Comparison of ENCODE assay signal across 8 mouse cellular contexts in genomic region chr5:109844753-109845186, GRCm38 (mm10).
DNase-seq lines count a peak whose midpoint lies in the region; ATAC-seq lines count a peak whose summit lies in the region.

No protein-coding gene starts in this region.

- no peak overlapping the region; the same call in 1 of the 2 replicates for H3K27ac ChIP-seq in limb, embryonic 12.5 days
- no peak overlapping the region for H3K27ac ChIP-seq in midbrain, embryonic 12.5 days (replicated peaks)

- peak; percentile 28 to 43 for DNase-seq in urinary bladder, adult 18-20 months (ENCODE audit: low spot score in 2 of 2)
- no peak for DNase-seq in urinary bladder, postnatal 10 days (ENCODE audit: low spot score)
- peak; percentile 44 to 66 for DNase-seq in spleen, postnatal 4 days (ENCODE audit: low spot score in 2 of 2)
- DNase-seq in gastrocnemius, postnatal 25 days, result no peak

- H3K4me1 ChIP-seq in limb, embryonic 12.5 days (replicated peaks), result no peaks in the 10 kb centered on the region
- no peaks in the 10 kb centered on the region for H3K4me1 ChIP-seq in midbrain, embryonic 12.5 days

- H3K4me2 ChIP-seq in limb, embryonic 12.5 days, result peak overlapping the region; percentile 59
- H3K4me2 ChIP-seq in midbrain, embryonic 12.5 days (replicated peaks), result peak overlapping the region; percentile 50

- no peaks in the 10 kb centered on the region for H3K27me3 ChIP-seq in limb, embryonic 12.5 days
- no peaks in the 10 kb centered on the region for H3K27me3 ChIP-seq in midbrain, embryonic 12.5 days

- H3K4me3 ChIP-seq in limb, embryonic 12.5 days (replicated peaks), result peak overlapping the region; percentile 51
- peak overlapping the region; percentile 41 for H3K4me3 ChIP-seq in midbrain, embryonic 12.5 days

- H3K9ac ChIP-seq in limb, embryonic 12.5 days (replicated peaks), result peak overlapping the region; percentile 57
- peak overlapping the region; percentile 51; the same call in 1 of the 2 replicates for H3K9ac ChIP-seq in midbrain, embryonic 12.5 days (replicated peaks)

- WGBS in limb, embryonic 12.5 days, result 7% methylated on average over 15 of the region's 15 CpGs
- WGBS in midbrain, embryonic 12.5 days, result 10% methylated on average over 15 of the region's 15 CpGs

- no peaks in the 10 kb centered on the region for H3K36me3 ChIP-seq in limb, embryonic 12.5 days
- no peaks in the 10 kb centered on the region for H3K36me3 ChIP-seq in midbrain, embryonic 12.5 days

- peak; percentile 57 for ATAC-seq in erythroid progenitor cell, adult 5-6 weeks (replicated peaks; ENCODE audit: low FRiP score, poor library complexity, severe bottlenecking)
- peak; percentile 99 for ATAC-seq in hematopoietic stem cell, adult 5-6 weeks (replicated peaks in 1 of 2; ENCODE audit: insufficient read depth in 1 of 2, low FRiP score in 2 of 2, low TSS enrichment in 1 of 2, low read depth in 1 of 2, poor library complexity in 2 of 2, severe bottlenecking in 2 of 2)
- peak; percentile 80; the same call in 1 of the 2 replicates for ATAC-seq in limb, embryonic 12.5 days (ENCODE audit: insufficient number of reproducible peaks, insufficient read depth, low FRiP score, low TSS enrichment, low read depth)
- peak; percentile 66 for ATAC-seq in midbrain, embryonic 12.5 days (ENCODE audit: low FRiP score, low read depth)

- H3K9me3 ChIP-seq in limb, embryonic 12.5 days, result no peaks in the 10 kb centered on the region
- H3K9me3 ChIP-seq in midbrain, embryonic 12.5 days, result no peaks in the 10 kb centered on the region

Comparison
In these comparisons a context has a peak if more than half of its experiments do, and no peak if none do; other contexts are left out.
1. DNase-seq: peak in urinary bladder, adult 18-20 months (2 of 2) and spleen, postnatal 4 days (2 of 2); none in urinary bladder, postnatal 10 days (single experiment) and gastrocnemius, postnatal 25 days (single experiment).
2. Peak in every context shown above with its lines, with median percentiles within 50 percentile points of each other: ATAC-seq.